Mouse (Mus musculus) brain, embryonic 14.5 days (tissue): ENCODE data around the gene Mfap3l.

Source experiments
- CTCF ChIP-seq: fragments of 200-500 bp; IDR thresholded peaks from 2 replicates; pipeline ENCODE4 v1.5.1; 2012; ENCODE audit warnings: inconsistent platforms, mild to moderate bottlenecking, moderate library complexity, borderline replicate concordance; ENCODE audit not compliant: insufficient read depth, insufficient read length; ENCODE audit errors: extremely low read depth
- POLR2A ChIP-seq: fragments of 200-500 bp; IDR thresholded peaks from 2 replicates; pipeline ENCODE4 v1.6.1; 2012; ENCODE audit warnings: mild to moderate bottlenecking, inconsistent platforms, borderline replicate concordance; ENCODE audit not compliant: poor library complexity, insufficient read depth, insufficient read length, severe bottlenecking; ENCODE audit errors: extremely low read depth

DNA sequence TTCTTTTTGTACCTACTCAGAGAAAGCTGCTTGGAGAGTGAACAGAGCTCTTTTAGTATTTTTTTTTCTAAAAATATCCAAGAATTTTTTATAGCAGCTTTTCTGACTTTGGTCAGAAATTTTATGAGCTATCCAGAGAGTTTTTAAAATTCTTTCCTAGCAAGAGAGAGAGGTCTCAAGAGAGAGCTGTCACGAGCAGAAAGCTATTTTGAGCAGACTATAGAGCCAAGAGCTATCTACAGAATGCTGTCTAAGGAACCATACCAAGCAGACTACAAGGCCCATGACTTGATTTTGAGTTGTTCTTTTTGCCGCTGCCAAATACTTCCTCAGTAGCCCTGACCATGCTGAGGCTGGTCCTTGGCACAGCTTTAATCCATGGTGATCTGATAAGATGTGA, 49.3 kb upstream of the Mfap3l start:
- no peak for TF ChIP-seq POLR2A
- TF ChIP-seq CTCF: no peak
